Mouse (Mus musculus) lung, postnatal 0 days (tissue): ENCODE results near the gene Gng11.

Source experiments
- CTCF ChIP-seq: IDR thresholded peaks from 2 replicates; pipeline ENCODE4 v1.5.1; 2016; ENCODE audit warnings: antibody characterized with exemption, mild to moderate bottlenecking
- EP300 ChIP-seq: IDR thresholded peaks from 2 replicates; pipeline ENCODE4 v1.6.1; 2016; ENCODE audit warnings: antibody characterized with exemption, mild to moderate bottlenecking, control low read depth

DNA sequence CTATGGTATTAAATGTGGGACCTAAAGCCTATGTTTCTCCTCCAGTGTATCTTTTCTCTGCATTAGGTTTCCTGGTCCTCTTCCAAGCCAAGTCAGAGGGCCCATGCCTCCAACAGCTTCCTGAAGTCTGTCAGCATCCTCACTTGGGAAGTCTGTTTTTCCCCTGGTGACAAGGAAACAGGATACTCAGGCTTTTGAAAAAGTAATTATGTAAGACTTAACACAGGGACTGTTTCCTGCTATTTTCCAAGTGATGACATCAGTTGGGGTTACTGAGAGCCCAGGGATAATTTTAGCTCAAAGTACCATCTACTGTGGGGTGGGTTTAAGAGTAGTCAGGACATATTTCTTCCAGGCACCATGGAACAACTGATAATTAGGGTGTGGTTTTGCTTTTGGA, 5.8 kb downstream of the Gng11 start:
- TF ChIP-seq CTCF = no peak
- no peak for TF ChIP-seq EP300
